Mouse (Mus musculus) spleen, postnatal 14 days (tissue): ENCODE data around the gene Stk11ip.
A peak's percentile ranks its signal among the peaks of the same experiment; 100 is the strongest.

Source experiments
- DNase-seq, 2 experiments: peaks; one replicate each; pipeline ENCODE4 v3.0.0; 2021 to 2022; ENCODE audit warnings: low spot score in 2 of 2

The Stk11ip gene

GRCm38 (mm10) chr1:75504256-75505045, 16.9 kb upstream of the Stk11ip start:
- DNase-seq, result no peak

- no peak for DNase-seq
Measured at GRCm38 (mm10) chr1:75505159-75505955, 16.0 kb upstream of the Stk11ip start.

- DNase-seq, result no peak
Measured at GRCm38 (mm10) chr1:75505956-75506831, 15.1 kb upstream of the Stk11ip start, which contains the start of gene Obsl1. Obsl1 (minus strand) TSS chr1:75506452.

- no peak for DNase-seq
Measured at GRCm38 (mm10) chr1:75507006-75507405, 14.3 kb upstream of the Stk11ip start, which contains the start of gene Inha. Inha (plus strand) TSS chr1:75507077.

- DNase-seq, result no peak
Measured at GRCm38 (mm10) chr1:75509586-75509985, 11.7 kb upstream of the Stk11ip start.

GRCm38 (mm10) chr1:75510154-75510553, 11.2 kb upstream of the Stk11ip start:
- no peak for DNase-seq

GRCm38 (mm10) chr1:75511437-75512210, 9.7 kb upstream of the Stk11ip start:
- DNase-seq, result no peak

GRCm38 (mm10) chr1:75512550-75512949, 8.8 kb upstream of the Stk11ip start:
- no peak for DNase-seq

- no peak for DNase-seq
Measured at GRCm38 (mm10) chr1:75516703-75517380, 4.5 kb upstream of the Stk11ip start.

GRCm38 (mm10) chr1:75517984-75518383, 3.3 kb upstream of the Stk11ip start:
- no peak for DNase-seq

- DNase-seq, result no peak
Measured at GRCm38 (mm10) chr1:75518427-75518826, 2.9 kb upstream of the Stk11ip start.

- no peak for DNase-seq
Measured at GRCm38 (mm10) chr1:75519576-75519975, 1.8 kb upstream of the Stk11ip start.

GRCm38 (mm10) chr1:75524679-75525078, 3.4 kb downstream of the Stk11ip start:
- peak in 1 of 2 experiments; percentile 42 for DNase-seq

- no peak for DNase-seq
Measured at GRCm38 (mm10) chr1:75530546-75530945, 9.2 kb downstream of the Stk11ip start.

- DNase-seq, result no peak
Measured at GRCm38 (mm10) chr1:75532280-75533172, 11.2 kb downstream of the Stk11ip start.

- DNase-seq, result no peak
Measured at GRCm38 (mm10) chr1:75533325-75534252, 12.3 kb downstream of the Stk11ip start.

- no peak for DNase-seq
Measured at GRCm38 (mm10) chr1:75537587-75537986, 16.3 kb downstream of the Stk11ip start.

- DNase-seq, result no peak
Measured at GRCm38 (mm10) chr1:75538597-75539190, 17.4 kb downstream of the Stk11ip start.
